Mouse (Mus musculus): Measurements from ENCODE around the gene Gdap1l1. TPM values are rescaled to one million over a fixed set of nuclear protein-coding genes. Genes with fewer than 3 reads are reported as not detected.

The Gdap1l1 gene
- polyA plus RNA-seq, 1 experiment from 2014 or later, result 148 TPM

DNA sequence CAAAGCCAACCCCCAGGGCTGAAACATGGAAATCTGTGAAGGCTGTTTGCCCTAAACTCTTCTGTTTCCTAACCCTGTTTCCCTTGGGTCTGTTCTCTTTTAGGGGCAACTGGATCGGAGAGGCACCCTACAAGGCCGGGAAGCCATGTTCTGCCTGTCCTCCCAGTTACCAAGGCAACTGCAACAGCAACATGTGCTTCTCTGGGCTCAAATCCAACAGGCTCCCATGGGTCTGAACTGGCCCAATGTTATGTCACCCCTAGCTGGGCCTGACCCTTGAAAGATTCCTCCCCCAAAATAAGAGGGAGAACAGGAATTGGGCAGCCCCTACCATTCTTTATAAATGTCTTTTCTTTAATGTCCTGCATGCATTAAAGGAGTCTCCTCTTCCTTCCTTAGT is 63.9 kb downstream of the Gdap1l1 start:
- H3K9ac ChIP-seq (ENCODE audit: low read depth, low read length), result no peak overlapping the region
- H3K27ac ChIP-seq (ENCODE audit: low read length), result no peak overlapping the region
- H3K27me3 ChIP-seq (ENCODE audit: control insufficient read depth, insufficient read depth, low read depth, low read length), result no peaks in the 10 kb centered on the region
- H3K4me1 ChIP-seq (ENCODE audit: control insufficient read depth, insufficient read depth, low read length), result no peaks in the 10 kb centered on the region
- no peak for ATAC-seq
- H3K9me3 ChIP-seq (replicated peaks; ENCODE audit: control insufficient read depth, low read length, poor library complexity, severe bottlenecking), result no peaks in the 10 kb centered on the region
- H3K4me3 ChIP-seq (ENCODE audit: low read depth, low read length), result no peak overlapping the region
- no peaks in the 10 kb centered on the region for H3K36me3 ChIP-seq (ENCODE audit: control insufficient read depth, insufficient read depth, low read length)
- H3K4me2 ChIP-seq (ENCODE audit: low read length), result no peak overlapping the region
- WGBS, result 60% methylated on average over 2 of the region's 2 CpGs

DNA sequence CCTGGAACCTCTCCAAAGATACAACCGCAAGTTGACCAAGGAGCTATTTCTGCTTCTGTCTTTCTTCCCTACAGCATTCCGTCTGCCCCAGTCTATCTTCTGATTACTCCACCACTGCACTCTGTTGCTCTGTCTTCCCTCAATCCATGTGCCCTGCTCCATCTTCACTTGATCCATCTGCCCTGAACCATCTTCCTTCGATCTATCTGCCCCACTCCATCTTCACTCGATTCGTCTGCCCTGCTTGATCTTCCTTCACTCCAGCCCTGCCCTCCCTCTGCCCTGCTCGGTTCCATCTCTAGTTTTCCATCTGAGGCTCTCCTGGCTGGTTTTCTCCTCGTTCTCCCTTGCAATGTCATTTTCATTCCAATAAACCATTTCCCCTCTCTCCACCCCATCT is 64.9 kb downstream of the Gdap1l1 start:
- Histone ChIP-seq H3K27ac (ENCODE audit: low read length) (no peak overlapping the region), H3K4me3 (ENCODE audit: low read depth, low read length) (no peak overlapping the region), H3K4me2 (ENCODE audit: low read length) (no peak overlapping the region), H3K9me3 (replicated peaks; ENCODE audit: control insufficient read depth, low read length, poor library complexity, severe bottlenecking) (no peaks in the 10 kb centered on the region), H3K36me3 (ENCODE audit: control insufficient read depth, insufficient read depth, low read length) (no peaks in the 10 kb centered on the region), H3K9ac (ENCODE audit: low read depth, low read length) (no peak overlapping the region), H3K4me1 (ENCODE audit: control insufficient read depth, insufficient read depth, low read length) (no peaks in the 10 kb centered on the region), H3K27me3 (ENCODE audit: control insufficient read depth, insufficient read depth, low read depth, low read length) (no peaks in the 10 kb centered on the region)
- 79% methylated on average over 7 of the region's 7 CpGs for WGBS
- ATAC-seq, result no peak

Other genes with a start within 250 kb of the Gdap1l1 start
- gene Tox2, start 235.4 kb upstream of the Gdap1l1 start, polyA plus RNA-seq (2015; fragmentation: Nextera tagmentation; extraction: Ambion mirVana), result 54.5 and 55.3 TPM in 2 replicates
- gene Jph2, start 40.5 kb upstream of the Gdap1l1 start, polyA plus RNA-seq (2015; fragmentation: Nextera tagmentation; extraction: Ambion mirVana), result 0.82 and 1.1 TPM in 2 replicates
- gene Oser1, start 13.8 kb upstream of the Gdap1l1 start, polyA plus RNA-seq (2015; fragmentation: Nextera tagmentation; extraction: Ambion mirVana), result 75.8 and 80.0 TPM in 2 replicates
- 16.9 and 17.5 TPM in 2 replicates for gene Fitm2, start 34.2 kb downstream of the Gdap1l1 start, polyA plus RNA-seq (2015; fragmentation: Nextera tagmentation; extraction: Ambion mirVana)
- 0.39 TPM in 1 of 2 replicates, not detected in the other for gene R3hdml, start 53.8 kb downstream of the Gdap1l1 start, polyA plus RNA-seq (2015; fragmentation: Nextera tagmentation; extraction: Ambion mirVana)
- gene Hnf4a, start 68.3 kb downstream of the Gdap1l1 start, polyA plus RNA-seq (2015; fragmentation: Nextera tagmentation; extraction: Ambion mirVana), result not detected in 2 replicates
- 43.7 and 48.7 TPM in 2 replicates for gene Ttpal, start 163.8 kb downstream of the Gdap1l1 start, polyA plus RNA-seq (2015; fragmentation: Nextera tagmentation; extraction: Ambion mirVana)
- gene Serinc3, start 206.7 kb downstream of the Gdap1l1 start, polyA plus RNA-seq (2015; fragmentation: Nextera tagmentation; extraction: Ambion mirVana), result 35.6 and 36.4 TPM in 2 replicates
- gene Pkig, start 219.9 kb downstream of the Gdap1l1 start, polyA plus RNA-seq (2015; fragmentation: Nextera tagmentation; extraction: Ambion mirVana), result 134 TPM in 2 replicates